Mouse (Mus musculus): ENCODE measurements around the gene Tmco4. TPM values are rescaled to one million over a fixed set of nuclear protein-coding genes. Genes with fewer than 3 reads are reported as not detected.

Tmco4 gene
- polyA plus RNA-seq, 1 experiment from 2014 or later: 3.0 TPM

GRCm38 (mm10) chr4:139101546-139101945 lies 128.9 kb downstream of the Tmco4 start:
- H3K4me3 ChIP-seq (ENCODE audit: low read depth, low read length): no peak overlapping the region
- H3K4me1 ChIP-seq (ENCODE audit: control insufficient read depth, insufficient read depth, low read length): no peaks in the 10 kb centered on the region
- no peak overlapping the region for H3K27ac ChIP-seq (ENCODE audit: low read depth, low read length)
- H3K36me3 ChIP-seq (ENCODE audit: control insufficient read depth, insufficient read depth, low read length): peaks cover 19% of the 10 kb centered on the region
- ATAC-seq (replicated peaks; ENCODE audit: insufficient number of reproducible peaks, low FRiP score, low TSS enrichment): no peak
- no peak overlapping the region for H3K4me2 ChIP-seq
- no peaks in the 10 kb centered on the region for H3K27me3 ChIP-seq (ENCODE audit: control insufficient read depth, insufficient read depth, low read length)
- H3K9ac ChIP-seq (ENCODE audit: low read depth, low read length): no peak overlapping the region
- no peaks in the 10 kb centered on the region for H3K9me3 ChIP-seq (replicated peaks; ENCODE audit: control insufficient read depth, low read length)
- WGBS (ENCODE audit: insufficient replicate concordance): 71% methylated on average over 6 of the region's 6 CpGs

- Histone ChIP-seq H3K36me3 (ENCODE audit: control insufficient read depth, insufficient read depth, low read length) (peaks cover 19% of the 10 kb centered on the region), H3K4me3 (ENCODE audit: low read depth, low read length) (no peak overlapping the region), H3K9ac (ENCODE audit: low read depth, low read length) (no peak overlapping the region), H3K27ac (ENCODE audit: low read depth, low read length) (no peak overlapping the region), H3K4me2 (no peak overlapping the region), H3K4me1 (ENCODE audit: control insufficient read depth, insufficient read depth, low read length) (no peaks in the 10 kb centered on the region; the same call in 1 of the 2 replicates), H3K9me3 (replicated peaks; ENCODE audit: control insufficient read depth, low read length) (no peaks in the 10 kb centered on the region), H3K27me3 (ENCODE audit: control insufficient read depth, insufficient read depth, low read length) (no peaks in the 10 kb centered on the region)
- WGBS (ENCODE audit: insufficient replicate concordance): 93% methylated on average over 1 of the region's 1 CpGs
- no peak for ATAC-seq (replicated peaks; ENCODE audit: insufficient number of reproducible peaks, low FRiP score, low TSS enrichment)
These were observed 132.8 kb downstream of the Tmco4 start for GRCm38 (mm10) chr4:139105453-139105852.

Other genes with a start within 250 kb of the Tmco4 start
- 0.31 and 0.52 TPM in 2 replicates for gene Pla2g2c, start 248.1 kb upstream of the Tmco4 start, polyA plus RNA-seq (2014; fragmentation: Nextera tagmentation; extraction: Ambion mirVana)
- gene Ubxn10, start 235.7 kb upstream of the Tmco4 start, polyA plus RNA-seq (2014; fragmentation: Nextera tagmentation; extraction: Ambion mirVana): 1.2 and 1.3 TPM in 2 replicates
- not detected in 2 replicates for gene Pla2g2f, start 215.3 kb upstream of the Tmco4 start, polyA plus RNA-seq (2014; fragmentation: Nextera tagmentation; extraction: Ambion mirVana)
- gene Pla2g2d, start 197.2 kb upstream of the Tmco4 start, polyA plus RNA-seq (2014; fragmentation: Nextera tagmentation; extraction: Ambion mirVana): not detected in 2 replicates
- 1.1 and 1.9 TPM in 2 replicates for gene Pla2g5, start 109.4 kb upstream of the Tmco4 start, polyA plus RNA-seq (2014; fragmentation: Nextera tagmentation; extraction: Ambion mirVana)
- not detected in 2 replicates for gene Gm13030, start 98.9 kb upstream of the Tmco4 start, polyA plus RNA-seq (2014; fragmentation: Nextera tagmentation; extraction: Ambion mirVana)
- not detected in 2 replicates for gene Pla2g2e, start 94.9 kb upstream of the Tmco4 start, polyA plus RNA-seq (2014; fragmentation: Nextera tagmentation; extraction: Ambion mirVana)
- 3.4 and 4.2 TPM in 2 replicates for gene Otud3, start 58.9 kb upstream of the Tmco4 start, polyA plus RNA-seq (2014; fragmentation: Nextera tagmentation; extraction: Ambion mirVana)
- not detected in 2 replicates for gene Rnf186, start 5.8 kb upstream of the Tmco4 start, polyA plus RNA-seq (2014; fragmentation: Nextera tagmentation; extraction: Ambion mirVana)
- not detected in 2 replicates for gene Htr6, start 102.7 kb downstream of the Tmco4 start, polyA plus RNA-seq (2014; fragmentation: Nextera tagmentation; extraction: Ambion mirVana)
- 6.3 and 7.2 TPM in 2 replicates for gene Nbl1, start 120.1 kb downstream of the Tmco4 start, polyA plus RNA-seq (2014; fragmentation: Nextera tagmentation; extraction: Ambion mirVana)
- gene Minos1, start 158.2 kb downstream of the Tmco4 start, polyA plus RNA-seq (2014; fragmentation: Nextera tagmentation; extraction: Ambion mirVana): 649 and 675 TPM in 2 replicates
- gene Capzb, start 220.0 kb downstream of the Tmco4 start, polyA plus RNA-seq (2014; fragmentation: Nextera tagmentation; extraction: Ambion mirVana): 316 and 319 TPM in 2 replicates